ENCODE assay signal across 12 mouse cellular contexts in the genomic region with DNA sequence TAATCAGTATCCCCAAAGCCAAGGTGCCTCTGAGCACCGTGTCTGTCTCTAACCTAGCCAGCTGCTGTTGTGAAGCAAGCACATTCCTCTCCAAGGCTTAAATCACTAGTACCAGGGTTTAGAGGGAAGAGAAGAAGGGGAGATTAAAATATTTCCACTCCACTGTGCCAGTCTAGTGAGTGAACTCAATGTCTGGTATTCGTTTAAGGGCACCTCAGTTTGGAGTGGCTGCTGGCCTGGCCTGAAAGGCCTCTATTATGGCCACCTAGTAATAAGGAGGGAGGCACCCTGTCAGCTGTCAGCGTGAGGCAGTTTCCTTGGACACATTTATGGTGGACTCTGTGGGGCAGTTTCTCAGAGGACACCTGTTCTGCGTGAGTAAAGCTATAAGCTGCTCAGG. TPM values are rescaled to one million over a fixed set of nuclear protein-coding genes. Genes with fewer than 3 reads are reported as not detected.
"Had no signal": no experiment of that assay in that cellular context is flagged by ENCODE, and none has a peak within 500 bp of the region (broad histone marks: within the 10 kb centered on the region; RNA-seq: fewer than 3 reads in every experiment).

No protein-coding gene starts in this region.

- H3K4me3 ChIP-seq: liver, embryonic 12.5 days; megakaryocyte, embryonic 14.5 days; midbrain, embryonic 13.5 days; midbrain, embryonic 15.5 days; neural tube, embryonic 12.5 days; stomach, embryonic 15.5 days had no signal

- DNase-seq: lung, embryonic 14.5 days; right cerebral cortex, postnatal 14 days; thymus, adult 2 months; thymus, postnatal 25 days; thymus, postnatal 4 days had no signal

- H3K4me1 ChIP-seq: stomach, embryonic 15.5 days had no signal

RNA-seq across cellular contexts. Expression of a gene that starts 4.5 kb away (rescaled TPM):
- polyA plus RNA-seq: macrophage had no signal
